Mouse (Mus musculus): ENCODE measurements around the gene Ttc24. TPM values are rescaled to one million over a fixed set of nuclear protein-coding genes. Genes with fewer than 3 reads are reported as not detected.

The Ttc24 gene
- polyA plus RNA-seq, 1 experiment: not detected

DNA sequence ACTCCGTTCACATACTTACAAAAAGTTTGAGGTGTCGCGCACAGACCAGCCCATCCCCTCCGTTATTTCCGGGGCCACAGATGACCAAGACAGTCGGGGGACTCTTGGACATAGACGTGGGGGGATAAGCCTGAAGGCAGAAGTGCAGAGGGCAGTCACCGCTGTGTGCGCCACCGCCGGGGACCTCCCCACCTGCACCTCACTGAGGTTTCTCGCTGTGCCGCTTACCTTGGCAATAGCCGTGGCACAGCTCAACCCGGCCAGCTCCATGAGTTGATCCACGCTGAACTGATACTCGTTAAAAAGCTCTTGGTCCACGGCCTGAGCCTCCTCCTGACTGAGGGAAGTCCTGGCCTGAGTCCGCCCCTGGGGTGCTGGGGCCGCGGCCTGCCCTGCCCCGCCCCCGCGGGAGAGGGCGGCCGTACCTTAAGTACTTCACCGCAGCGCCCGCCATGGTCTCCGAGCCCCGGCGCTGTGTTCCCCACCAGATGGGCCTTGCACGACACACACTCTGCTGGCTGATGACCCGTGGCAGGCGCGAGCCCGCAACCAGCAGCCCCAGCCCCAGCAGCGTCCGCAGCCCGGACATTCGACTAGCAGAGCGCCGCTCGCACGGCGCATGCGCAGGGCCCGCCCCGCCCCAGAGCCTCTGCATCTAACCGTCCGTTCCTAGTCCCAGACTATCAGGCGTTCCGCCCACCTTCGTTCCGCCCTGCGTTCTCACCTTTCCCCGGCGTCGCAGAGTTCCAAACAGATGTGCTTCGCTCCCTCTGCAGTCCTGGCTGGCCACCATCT, 20.0 kb downstream of the Ttc24 start, which contains the start of gene Naxe:
Naxe (minus strand) TSS at position 594 of the 795 bp plus-strand sequence.
- WGBS: under 1% methylated on average over 60 of the region's 60 CpGs
- Histone ChIP-seq H3K4me3 (replicated peaks; ENCODE audit: extremely low read depth, low read depth, low read length) (peak within 1 kb of the TSS; percentile 90), H3K4me1 (ENCODE audit: control insufficient read depth, insufficient read depth, low read length) (peaks cover 8% of the 10 kb centered on the region)
- DNase-seq: peak; percentile 85
- TF ChIP-seq POLR2A (IDR thresholded peaks at IDR 0.05; ENCODE audit: borderline replicate concordance, extremely low read depth, low read depth, low read length): peak; percentile 89
- no peak for TF ChIP-seq CTCF (IDR thresholded peaks at IDR 0.05; ENCODE audit: insufficient read depth, low read length)

DNA sequence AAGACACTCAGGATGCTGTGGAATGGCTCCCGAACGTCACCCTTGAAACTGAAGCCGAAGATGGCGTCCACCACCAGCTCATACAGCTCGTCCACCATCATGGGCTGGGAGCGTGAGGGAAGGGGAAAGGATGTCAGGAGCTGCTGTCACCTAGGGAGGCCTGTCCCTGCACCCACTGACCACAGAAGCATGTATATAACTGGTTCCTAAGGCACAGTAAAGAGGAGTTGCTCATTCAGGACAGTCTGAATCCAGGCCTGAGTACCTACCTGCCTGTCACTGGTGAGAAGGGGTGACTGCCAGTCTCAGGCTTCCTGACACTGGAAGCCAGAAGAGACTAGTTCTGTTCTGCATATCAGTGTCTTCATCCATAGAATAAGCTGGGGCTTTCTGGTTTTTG, 21.1 kb downstream of the Ttc24 start:
- Histone ChIP-seq H3K4me1 (ENCODE audit: control insufficient read depth, insufficient read depth, low read length) (peaks cover 8% of the 10 kb centered on the region), H3K4me3 (replicated peaks; ENCODE audit: extremely low read depth, low read depth, low read length) (no peak overlapping the region)
- DNase-seq: no peak
- 85% methylated on average over 6 of the region's 6 CpGs for WGBS
- no peak for TF ChIP-seq POLR2A (IDR thresholded peaks at IDR 0.05; ENCODE audit: borderline replicate concordance, extremely low read depth, low read depth, low read length)

DNA sequence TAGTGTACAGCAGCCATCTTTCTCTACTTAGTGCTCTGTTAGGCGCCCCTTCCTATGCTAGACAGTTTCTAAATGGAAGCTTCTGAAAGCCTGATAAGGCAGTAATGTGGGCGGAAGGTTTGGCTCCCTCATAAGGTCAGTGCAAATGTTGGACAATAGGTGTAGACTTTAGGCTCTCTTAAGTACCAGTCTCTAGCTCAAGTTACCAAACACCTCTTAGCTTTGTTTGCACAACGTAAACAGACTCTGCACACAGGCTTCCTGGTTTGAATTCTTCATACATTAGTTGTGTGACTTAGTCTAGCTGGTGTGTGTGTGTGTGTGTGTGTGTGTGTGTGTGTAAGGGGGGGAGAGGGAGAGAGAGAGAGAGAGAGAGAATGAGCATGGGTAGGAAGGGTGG, 28.6 kb downstream of the Ttc24 start:
- Histone ChIP-seq H3K4me1 (ENCODE audit: control insufficient read depth, insufficient read depth, low read length) (peaks cover 3% of the 10 kb centered on the region), H3K4me3 (replicated peaks; ENCODE audit: extremely low read depth, low read depth, low read length) (no peak overlapping the region)
- no peak for DNase-seq
- TF ChIP-seq POLR2A (IDR thresholded peaks at IDR 0.05; ENCODE audit: borderline replicate concordance, extremely low read depth, low read depth, low read length) (no peak), CTCF (IDR thresholded peaks at IDR 0.05; ENCODE audit: insufficient read depth, low read length) (no peak)
- 34% methylated on average over 3 of the region's 3 CpGs for WGBS

DNA sequence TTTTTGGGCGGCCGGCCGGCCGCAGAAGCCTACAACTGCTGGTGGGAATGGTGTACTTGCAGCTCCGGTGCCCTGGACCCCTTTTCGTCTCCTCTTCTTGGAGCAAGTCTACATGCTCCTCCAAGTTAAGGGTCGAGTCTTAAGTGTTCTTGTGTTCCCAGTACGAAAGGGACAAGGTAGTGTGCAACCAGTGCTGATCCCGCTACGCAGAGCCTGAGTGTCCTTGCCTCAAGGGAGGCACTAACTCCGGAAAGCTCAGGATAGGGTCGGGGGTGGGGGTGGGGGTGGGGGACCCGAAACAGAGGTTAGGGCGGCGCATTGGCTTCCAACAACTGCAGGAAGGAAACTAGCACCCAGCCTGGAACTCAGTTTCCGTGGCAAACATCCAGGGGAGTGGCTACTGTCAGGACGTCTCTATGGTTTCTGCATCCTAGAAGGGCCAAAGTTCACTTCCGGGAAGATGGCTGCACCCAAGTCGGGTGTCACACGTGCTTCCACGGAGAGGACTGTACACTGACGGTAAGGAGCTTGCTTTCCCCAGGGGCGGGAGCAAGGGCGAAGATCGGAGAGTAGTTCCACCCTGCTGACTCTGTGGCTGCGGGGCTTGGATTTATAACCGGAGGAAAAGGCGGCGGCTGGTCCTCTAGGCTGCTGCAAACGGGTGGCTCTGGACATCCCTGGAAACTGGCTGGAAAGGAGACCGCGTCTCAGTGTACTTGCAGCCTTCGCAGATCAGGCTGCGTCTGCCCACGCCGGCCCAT, 35.3 kb downstream of the Ttc24 start, which contains the start of gene Gpatch4:
Gpatch4 (plus strand) TSS at position 448 of the 761 bp plus-strand sequence.
- DNase-seq: peak; percentile 73
- 6% methylated on average over 36 of the region's 36 CpGs for WGBS
- peaks cover 3% of the 10 kb centered on the region for H3K4me1 ChIP-seq (ENCODE audit: control insufficient read depth, insufficient read depth, low read length)
- H3K4me3 ChIP-seq (replicated peaks; ENCODE audit: extremely low read depth, low read depth, low read length): peak within 1 kb of the TSS; percentile 92
- peak; percentile 85; the same call in 1 of the 2 replicates for TF ChIP-seq POLR2A (IDR thresholded peaks at IDR 0.05; ENCODE audit: borderline replicate concordance, extremely low read depth, low read depth, low read length)
- TF ChIP-seq CTCF (IDR thresholded peaks at IDR 0.05; ENCODE audit: insufficient read depth, low read length): no peak

DNA sequence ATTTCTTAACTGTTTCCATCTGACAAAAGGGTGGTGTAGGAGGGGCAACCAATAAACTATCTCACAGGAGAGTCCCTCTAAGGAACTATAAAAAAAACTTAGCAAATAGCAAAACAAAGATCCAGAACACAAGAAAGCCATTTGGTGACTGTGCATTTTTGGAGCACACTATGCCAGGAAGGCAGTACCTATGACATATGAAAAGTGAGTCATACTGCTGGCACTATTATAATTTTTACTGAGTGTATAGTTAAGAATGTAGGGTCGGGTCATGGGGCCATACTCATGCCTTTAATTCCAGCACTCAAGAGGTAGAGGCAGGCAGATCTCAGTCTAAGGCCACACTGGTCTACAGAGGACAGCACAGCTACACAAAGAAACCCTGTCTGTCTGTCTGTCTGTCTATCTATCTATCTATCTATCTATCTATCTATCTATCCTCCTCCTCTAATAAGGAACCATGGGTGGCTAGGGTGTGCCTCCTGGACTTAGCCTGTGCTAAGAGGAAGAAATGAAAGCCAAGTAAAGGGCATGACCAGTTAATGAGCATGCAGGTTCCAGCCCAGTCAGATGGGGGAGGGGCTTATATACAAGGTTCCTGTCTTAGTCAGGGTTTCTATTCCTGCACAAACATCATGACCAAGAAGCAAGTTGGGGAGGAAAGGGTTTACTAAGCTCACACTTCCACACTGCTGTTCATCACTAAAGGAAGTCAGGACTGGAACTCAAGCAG, 42.4 kb downstream of the Ttc24 start:
- no peak for DNase-seq
- 55% methylated on average over 1 of the region's 1 CpGs for WGBS
- Histone ChIP-seq H3K4me1 (ENCODE audit: control insufficient read depth, insufficient read depth, low read length) (no peaks in the 10 kb centered on the region; the same call in 1 of the 2 replicates), H3K4me3 (replicated peaks; ENCODE audit: extremely low read depth, low read depth, low read length) (no peak overlapping the region)
- TF ChIP-seq POLR2A (IDR thresholded peaks at IDR 0.05; ENCODE audit: borderline replicate concordance, extremely low read depth, low read depth, low read length) (no peak), CTCF (IDR thresholded peaks at IDR 0.05; ENCODE audit: insufficient read depth, low read length) (no peak)

DNA sequence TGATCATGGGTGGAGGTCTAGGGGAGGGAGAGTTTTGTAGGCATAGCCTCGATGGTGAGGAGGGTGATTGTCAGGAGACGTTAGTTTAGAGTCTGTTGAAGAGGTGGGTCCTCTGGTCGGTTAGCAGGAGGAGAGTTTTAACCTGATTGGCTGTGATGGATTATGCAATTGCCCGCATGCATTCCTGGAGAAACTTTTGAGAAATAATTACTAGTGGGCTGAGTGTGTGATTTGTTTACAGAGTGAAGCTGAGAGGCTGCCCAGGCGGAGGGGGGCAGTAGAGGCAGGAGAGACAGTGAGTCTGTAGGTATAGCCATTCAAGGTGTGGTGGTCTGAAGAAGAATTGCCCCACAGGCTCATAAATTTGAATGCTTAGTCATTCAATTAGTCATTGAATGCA, 44.6 kb downstream of the Ttc24 start:
- WGBS: 45% methylated on average over 5 of the region's 5 CpGs
- DNase-seq: peak; percentile 29
- TF ChIP-seq CTCF (IDR thresholded peaks at IDR 0.05; ENCODE audit: insufficient read depth, low read length) (no peak), POLR2A (IDR thresholded peaks at IDR 0.05; ENCODE audit: borderline replicate concordance, extremely low read depth, low read depth, low read length) (no peak)
- Histone ChIP-seq H3K4me3 (replicated peaks; ENCODE audit: extremely low read depth, low read depth, low read length) (no peak overlapping the region), H3K4me1 (ENCODE audit: control insufficient read depth, insufficient read depth, low read length) (no peaks in the 10 kb centered on the region; the same call in 1 of the 2 replicates)

DNA sequence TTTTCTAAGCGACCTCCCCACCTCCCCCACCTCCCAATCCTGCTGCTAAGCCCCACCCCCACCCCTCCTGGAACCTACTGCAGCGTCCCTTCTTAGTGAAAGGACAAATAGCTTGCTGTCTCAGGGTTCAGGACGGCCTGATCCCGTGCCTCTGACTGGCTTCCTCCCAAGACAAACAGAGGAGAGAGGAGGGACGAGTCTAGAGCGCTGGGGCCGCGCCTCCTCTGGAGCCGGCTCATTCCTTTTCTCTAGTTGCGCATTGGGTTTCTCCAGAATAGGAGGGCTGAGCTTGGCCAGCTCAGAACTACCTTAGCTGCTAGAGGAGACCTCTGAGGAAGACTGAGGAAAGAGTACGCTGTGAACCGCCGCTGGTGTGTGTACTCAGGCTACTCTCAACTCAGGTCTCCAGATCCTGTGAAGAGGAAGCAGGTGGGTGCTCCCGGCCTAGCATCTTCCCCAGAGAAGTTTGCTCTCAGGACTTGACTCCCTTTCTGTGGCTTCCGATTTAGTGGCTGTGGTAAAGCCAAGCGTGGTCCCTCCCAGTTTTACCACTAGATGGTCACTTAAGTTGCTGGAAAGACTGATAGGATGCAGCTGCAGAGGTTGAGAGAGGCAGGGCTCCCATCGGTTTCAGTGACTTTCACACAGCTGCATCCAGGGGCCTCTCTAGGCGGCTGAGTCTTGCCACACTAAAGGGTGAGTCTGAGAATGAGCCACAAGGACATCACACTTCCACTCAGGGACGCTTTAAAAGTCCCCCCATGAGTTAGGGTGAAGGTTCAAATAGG, 47.3 kb downstream of the Ttc24 start:
- Histone ChIP-seq H3K4me3 (replicated peaks; ENCODE audit: extremely low read depth, low read depth, low read length) (peak overlapping the region; percentile 52), H3K4me1 (ENCODE audit: control insufficient read depth, insufficient read depth, low read length) (no peaks in the 10 kb centered on the region; the same call in 1 of the 2 replicates)
- peak; percentile 66 for DNase-seq
- TF ChIP-seq POLR2A (IDR thresholded peaks at IDR 0.05; ENCODE audit: borderline replicate concordance, extremely low read depth, low read depth, low read length) (peak; percentile 54; the same call in 1 of the 2 replicates), CTCF (IDR thresholded peaks at IDR 0.05; ENCODE audit: insufficient read depth, low read length) (no peak)
- WGBS: 13% methylated on average over 19 of the region's 19 CpGs

DNA sequence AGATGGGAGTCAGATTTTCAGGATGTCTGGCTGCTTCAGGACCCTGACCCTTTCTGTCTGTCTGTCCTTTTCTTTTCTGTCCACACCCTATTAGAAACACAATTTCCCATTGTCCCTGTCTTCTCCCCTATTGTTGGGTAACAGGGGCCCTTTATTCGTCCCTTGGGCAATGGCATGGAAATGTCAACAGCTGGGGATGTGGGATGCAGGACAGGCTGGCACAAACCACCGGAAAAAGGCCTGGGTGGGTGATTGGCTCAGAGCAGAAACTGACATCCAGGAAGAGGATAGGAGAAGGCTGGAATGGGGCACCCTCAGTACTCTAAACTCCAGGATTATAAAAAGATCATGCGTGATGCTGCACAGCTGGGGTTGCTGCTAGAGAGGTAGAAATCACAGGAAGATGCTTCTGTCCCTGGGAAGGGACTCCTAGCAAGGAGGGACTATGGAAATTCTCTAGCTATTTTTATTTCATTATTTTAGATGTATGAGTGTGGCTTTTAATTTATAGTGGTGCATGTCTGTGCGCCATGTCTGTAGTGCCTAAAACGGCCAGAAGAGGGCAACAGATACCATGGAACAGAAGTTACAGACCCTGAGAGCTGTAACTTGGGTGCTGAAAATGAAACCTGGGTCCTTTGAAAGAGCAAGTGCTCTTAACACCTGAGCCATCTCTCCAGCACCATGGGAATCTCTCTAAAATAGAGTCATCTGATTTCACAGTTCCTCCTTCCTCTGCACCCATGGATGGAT, 50.5 kb downstream of the Ttc24 start, which contains the start of gene Hapln2:
Hapln2 (minus strand) TSS at position 150 of the 753 bp plus-strand sequence.
- TF ChIP-seq POLR2A (IDR thresholded peaks at IDR 0.05; ENCODE audit: borderline replicate concordance, extremely low read depth, low read depth, low read length): no peak
- peak; percentile 15; the same call in 1 of the 2 replicates for TF ChIP-seq CTCF (IDR thresholded peaks at IDR 0.05; ENCODE audit: insufficient read depth, low read length)
- DNase-seq: no peak
- WGBS: 55% methylated on average over 5 of the region's 5 CpGs
- peaks cover 6% of the 10 kb centered on the region; the same call in 1 of the 2 replicates for H3K4me1 ChIP-seq (ENCODE audit: control insufficient read depth, insufficient read depth, low read length)
- no peak within 1 kb of the TSS for H3K4me3 ChIP-seq (replicated peaks; ENCODE audit: extremely low read depth, low read depth, low read length)

All from lung, adult 2 months (tissue).